Mouse (Mus musculus) intestine, embryonic 14.5 days (tissue): ENCODE measurements around the gene Fn3krp. TPM values are rescaled to one million over a fixed set of nuclear protein-coding genes. Genes with fewer than 3 reads are reported as not detected.
A peak's percentile ranks its signal among the peaks of the same experiment; 100 is the strongest.

Experiments used
- ATAC-seq: fragments of 200-750 bp; cut with Nextera tagmentation; replicated peaks from 2 replicates; pipeline ENCODE4 v1.8.0; 2017; ENCODE audit warnings: low read depth, moderate number of reproducible peaks, moderate TSS enrichment, moderate library complexity; ENCODE audit not compliant: low FRiP score, low TSS enrichment
- DNase-seq: peaks from one replicate; pipeline ENCODE4 v3.0.0-alpha.2; 2018; ENCODE audit warnings: low spot score
- H3K27ac ChIP-seq: fragments of 300-500 bp; sonication (generic); 2 replicates; pipeline ENCODE4 v1.5.1; 2014; ENCODE audit warnings: low read depth, mild to moderate bottlenecking, control low read depth
- H3K27me3 ChIP-seq: fragments of 300-500 bp; sonication (generic); replicated peaks from 2 replicates; pipeline ENCODE4 v1.6.1; 2014; ENCODE audit warnings: low read length, control low read depth; ENCODE audit not compliant: control insufficient read depth, insufficient read depth
- H3K36me3 ChIP-seq: fragments of 300-500 bp; sonication (generic); 2 replicates; pipeline ENCODE4 v1.6.1; 2014; ENCODE audit warnings: low read length, control low read depth; ENCODE audit not compliant: control insufficient read depth, insufficient read depth
- H3K4me1 ChIP-seq: fragments of 300-500 bp; sonication (generic); replicated peaks from 2 replicates; pipeline ENCODE4 v1.6.1; 2014; ENCODE audit warnings: low read length, control low read depth, mixed read lengths; ENCODE audit not compliant: control insufficient read depth, insufficient read depth
- H3K4me2 ChIP-seq: fragments of 300-500 bp; sonication (generic); 2 replicates; pipeline ENCODE4 v1.6.1; 2014; ENCODE audit warnings: low read length
- H3K4me3 ChIP-seq: fragments of 300-500 bp; sonication (generic); 2 replicates; pipeline ENCODE4 v1.5.1; 2014; ENCODE audit warnings: low read depth, low read length, control low read depth, mixed read lengths
- H3K9ac ChIP-seq: fragments of 300-500 bp; sonication (generic); 2 replicates; pipeline ENCODE4 v1.6.1; 2014; ENCODE audit warnings: mild to moderate bottlenecking, low read length
- H3K9me3 ChIP-seq: fragments of 300-500 bp; sonication (generic); 2 replicates; pipeline ENCODE4 v1.6.1; 2016; ENCODE audit warnings: low read length, control low read depth; ENCODE audit not compliant: control insufficient read depth
- WGBS: fragments of 180-500 bp; shearing (Covaris S2); extraction: QIAGEN DNeasy Blood & Tissue Kit; methylation state at CpG from one replicate; pipeline ENCODE4 v1.1.7; 2014; 5-methylcytosine and 5-hydroxymethylcytosine counted together
- polyA plus RNA-seq: library from polyadenylated mRNA; unstranded; fragments of >200 nt; fragmentation: Nextera tagmentation; extraction: Ambion mirVana; gene quantifications from 2 replicates; pipeline ENCODE4 v1.2.1, GENCODE M21; 2014

The Fn3krp gene
- 4.5 and 5.3 TPM in 2 replicates for polyA plus RNA-seq

DNA sequence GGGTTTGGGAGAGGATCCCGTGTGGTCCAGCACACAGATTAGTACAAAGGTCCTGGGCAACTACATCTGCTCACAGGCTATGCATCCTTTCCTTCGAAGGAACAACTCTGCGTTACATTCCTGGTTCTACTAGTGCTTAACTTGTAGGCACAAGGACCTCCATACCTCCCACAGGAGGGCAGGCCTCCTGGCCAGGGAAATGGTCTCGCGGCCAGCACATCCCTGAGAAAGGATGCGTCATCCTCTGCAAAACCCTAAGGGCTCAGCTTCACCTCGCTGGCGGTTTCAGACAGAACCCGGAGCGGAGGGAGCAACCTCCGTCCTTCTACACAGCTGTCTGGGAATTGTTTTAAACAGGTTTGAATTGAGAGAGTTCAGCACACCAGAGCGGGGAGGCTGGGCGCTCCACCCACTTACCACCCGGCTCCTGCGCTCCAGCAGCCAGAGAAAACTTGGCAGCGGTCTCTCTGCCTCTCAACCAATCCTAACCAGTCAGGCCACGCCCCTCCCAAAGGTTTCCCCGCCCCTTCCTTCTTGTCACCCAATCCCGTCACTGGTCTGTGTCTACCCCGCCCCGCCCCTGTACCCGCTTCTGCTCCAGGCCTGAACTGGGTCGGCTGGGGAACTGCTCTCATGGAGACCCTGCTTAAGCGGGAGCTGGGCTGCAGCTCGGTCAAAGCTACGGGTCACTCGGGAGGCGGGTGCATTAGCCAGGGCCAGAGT is at the start of gene Fn3krp:
Fn3krp (plus strand) TSS at position 572 of the 723 bp plus-strand sequence.
- Histone ChIP-seq H3K9me3 (no peaks in the 10 kb centered on the region), H3K9ac (peak within 1 kb of the TSS; percentile 49), H3K4me1 (peaks cover 11% of the 10 kb centered on the region), H3K27ac (peak within 1 kb of the TSS; percentile 72), H3K4me3 (peak within 1 kb of the TSS; percentile 65), H3K27me3 (no peaks in the 10 kb centered on the region), H3K4me2 (peak within 1 kb of the TSS; percentile 85), H3K36me3 (0 out of 2 replicates have a peak, but pooled peaks cover 4% of the 10 kb centered on the region)
- peak; percentile 98 for ATAC-seq
- WGBS = 2% methylated on average over 28 of the region's 28 CpGs
- DNase-seq = peak; percentile 100

DNA sequence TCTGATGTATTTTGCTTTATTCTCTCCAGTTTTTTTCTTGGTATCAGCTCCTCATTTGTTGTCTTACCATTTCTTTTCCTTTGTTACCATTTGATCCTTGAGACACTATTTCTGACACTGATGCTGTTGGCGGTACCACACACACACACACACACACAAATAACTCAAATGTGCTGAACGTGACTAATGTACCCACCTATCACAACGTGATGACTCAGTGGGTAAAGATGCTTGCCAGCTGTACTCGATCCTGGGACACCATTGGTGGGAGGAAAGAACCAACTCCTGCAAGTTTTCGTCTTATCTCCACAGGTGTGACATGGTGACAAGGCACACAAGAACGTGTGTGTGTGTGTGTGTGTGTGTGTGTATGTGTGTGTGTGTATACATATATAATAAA is 47.9 kb upstream of the Fn3krp start:
- Histone ChIP-seq H3K9me3 (no peaks in the 10 kb centered on the region), H3K27me3 (no peaks in the 10 kb centered on the region), H3K4me1 (no peaks in the 10 kb centered on the region), H3K36me3 (no peaks in the 10 kb centered on the region), H3K27ac (no peak overlapping the region), H3K9ac (no peak overlapping the region), H3K4me2 (no peak overlapping the region), H3K4me3 (no peak overlapping the region)
- ATAC-seq = no peak
- 63% methylated on average over 6 of the region's 6 CpGs for WGBS
- no peak for DNase-seq

DNA sequence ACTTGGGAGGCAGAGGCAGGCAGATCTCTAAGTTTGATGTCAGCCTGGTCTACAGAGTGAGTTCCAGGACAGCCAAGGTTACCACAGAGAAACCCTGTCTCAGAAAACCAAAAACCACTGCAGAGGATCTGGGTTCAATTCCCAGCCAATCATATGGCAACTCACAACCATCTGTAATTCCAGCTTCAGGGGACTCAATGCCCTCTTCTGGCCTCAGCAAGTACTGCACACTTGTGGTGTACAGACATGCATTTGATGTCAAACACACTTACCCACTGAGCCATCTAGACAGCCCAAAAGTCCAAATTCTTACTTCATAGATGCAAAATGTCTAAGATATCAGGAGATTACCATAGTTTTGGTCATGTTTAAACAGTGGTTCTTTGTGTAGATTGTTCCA is 42.6 kb upstream of the Fn3krp start:
- no peaks in the 10 kb centered on the region for H3K27me3 ChIP-seq
- H3K9ac ChIP-seq = no peak overlapping the region
- no peaks in the 10 kb centered on the region for H3K4me1 ChIP-seq
- H3K4me3 ChIP-seq = no peak overlapping the region
- no peaks in the 10 kb centered on the region; the same call in 1 of the 2 replicates for H3K9me3 ChIP-seq
- DNase-seq = no peak
- no peaks in the 10 kb centered on the region for H3K36me3 ChIP-seq
- ATAC-seq = no peak
- no peak overlapping the region for H3K4me2 ChIP-seq
- no peak overlapping the region for H3K27ac ChIP-seq

DNA sequence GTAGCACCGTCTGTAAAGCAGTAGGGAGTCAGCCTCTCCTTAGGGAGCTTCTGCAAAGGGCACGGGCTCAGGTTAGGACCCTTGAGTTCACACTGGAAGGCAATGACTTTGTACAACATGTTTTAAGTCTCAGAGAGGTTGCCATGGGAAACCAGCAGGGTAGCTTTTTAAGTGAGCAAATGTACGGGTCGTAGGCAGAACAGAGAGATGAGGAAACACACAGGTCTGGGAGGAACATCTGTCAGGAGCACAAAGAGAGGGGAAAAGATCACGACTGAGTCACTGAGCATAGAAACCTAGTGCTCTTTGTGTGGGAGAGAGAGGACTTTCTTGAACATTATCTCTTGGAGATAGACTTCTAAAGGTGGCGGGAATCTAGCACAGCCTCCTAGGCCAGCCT is 40.9 kb upstream of the Fn3krp start:
- no peak overlapping the region for H3K4me2 ChIP-seq
- ATAC-seq (no peak), DNase-seq (no peak)
- H3K4me3 ChIP-seq = no peak overlapping the region
- WGBS = 60% methylated on average over 6 of the region's 6 CpGs
- no peaks in the 10 kb centered on the region for H3K36me3 ChIP-seq
- no peaks in the 10 kb centered on the region for H3K27me3 ChIP-seq
- H3K4me1 ChIP-seq = no peaks in the 10 kb centered on the region
- no peaks in the 10 kb centered on the region; the same call in 1 of the 2 replicates for H3K9me3 ChIP-seq
- H3K27ac ChIP-seq = no peak overlapping the region
- H3K9ac ChIP-seq = no peak overlapping the region

DNA sequence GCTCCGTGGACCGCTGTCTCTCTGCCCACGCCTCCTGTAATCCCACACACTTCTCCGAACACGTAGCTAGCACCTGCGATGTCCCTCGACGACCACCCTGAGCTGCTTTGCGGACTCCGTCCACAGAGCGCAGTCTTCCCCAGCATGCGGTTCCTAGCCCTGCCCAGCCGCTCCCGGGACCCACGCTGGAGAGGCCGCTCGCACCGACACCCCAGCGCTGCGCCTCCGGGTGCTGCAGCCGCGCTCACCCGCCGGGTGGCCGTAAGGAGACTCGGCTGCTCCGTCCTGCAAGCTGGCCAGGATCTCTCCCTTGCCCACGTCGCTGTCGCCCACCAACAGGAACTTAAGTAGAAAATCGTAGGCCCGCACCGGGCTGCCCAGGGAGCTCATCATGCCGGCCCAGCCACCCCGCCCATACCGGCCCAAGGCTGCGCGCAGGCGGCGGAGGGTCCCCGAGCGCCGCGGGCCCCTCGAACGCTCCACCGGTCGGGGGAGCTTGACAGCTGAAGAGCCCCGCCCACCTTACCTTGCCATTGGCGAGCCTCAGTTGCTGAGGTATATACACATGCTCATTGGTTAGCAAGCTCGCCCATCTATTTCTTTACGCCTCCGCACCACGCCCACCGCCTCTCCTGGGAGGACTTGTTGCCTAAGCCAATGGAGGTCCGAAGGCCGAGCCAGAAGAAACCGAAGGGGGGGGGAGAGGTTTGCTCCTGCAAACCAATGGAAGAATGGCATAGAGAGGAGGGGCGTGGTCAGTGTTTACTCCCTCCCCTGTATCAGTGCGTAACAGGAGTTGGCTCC is 33.2 kb upstream of the Fn3krp start, which contains the start of gene Rab40b:
Rab40b (minus strand) TSS at position 502 of the 804 bp plus-strand sequence.
- Histone ChIP-seq H3K4me3 (peak within 1 kb of the TSS; percentile 70), H3K4me1 (no peaks in the 10 kb centered on the region), H3K36me3 (no peaks in the 10 kb centered on the region), H3K9me3 (no peaks in the 10 kb centered on the region), H3K27me3 (0 out of 2 replicates have a peak, but pooled peaks cover 3% of the 10 kb centered on the region), H3K9ac (peak within 1 kb of the TSS; percentile 51), H3K4me2 (peak within 1 kb of the TSS; percentile 78), H3K27ac (no peak within 1 kb of the TSS)
- ATAC-seq (peak; percentile 100), DNase-seq (peak; percentile 91)
- WGBS = under 1% methylated on average over 61 of the region's 61 CpGs

DNA sequence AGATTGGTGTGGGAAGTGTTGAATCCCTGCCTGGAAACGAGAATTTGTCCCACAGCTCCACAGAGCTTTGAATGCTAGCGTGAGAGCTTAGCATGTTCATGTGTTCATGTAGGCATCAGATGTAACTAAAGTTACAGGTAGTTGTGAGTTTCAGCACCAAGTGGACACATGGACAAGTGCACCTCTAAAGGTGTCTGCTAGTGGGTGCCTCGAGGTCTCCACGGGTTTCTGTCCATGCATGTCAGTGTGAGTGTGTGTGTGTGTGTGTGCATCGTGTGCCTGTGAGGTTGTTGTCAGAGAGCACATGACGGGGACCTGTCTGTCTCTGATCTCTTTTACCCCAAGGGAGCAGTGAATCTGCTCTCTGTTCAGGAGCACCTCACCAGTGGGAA is 32.7 kb upstream of the Fn3krp start:
- DNase-seq = no peak
- Histone ChIP-seq H3K9ac (no peak overlapping the region), H3K36me3 (no peaks in the 10 kb centered on the region), H3K4me2 (peak overlapping the region; percentile 78), H3K27ac (no peak overlapping the region), H3K9me3 (no peaks in the 10 kb centered on the region), H3K27me3 (0 out of 2 replicates have a peak, but pooled peaks cover 3% of the 10 kb centered on the region), H3K4me1 (no peaks in the 10 kb centered on the region), H3K4me3 (peak overlapping the region; percentile 70)
- 11% methylated on average over 6 of the region's 6 CpGs for WGBS
- ATAC-seq = peak; percentile 29

DNA sequence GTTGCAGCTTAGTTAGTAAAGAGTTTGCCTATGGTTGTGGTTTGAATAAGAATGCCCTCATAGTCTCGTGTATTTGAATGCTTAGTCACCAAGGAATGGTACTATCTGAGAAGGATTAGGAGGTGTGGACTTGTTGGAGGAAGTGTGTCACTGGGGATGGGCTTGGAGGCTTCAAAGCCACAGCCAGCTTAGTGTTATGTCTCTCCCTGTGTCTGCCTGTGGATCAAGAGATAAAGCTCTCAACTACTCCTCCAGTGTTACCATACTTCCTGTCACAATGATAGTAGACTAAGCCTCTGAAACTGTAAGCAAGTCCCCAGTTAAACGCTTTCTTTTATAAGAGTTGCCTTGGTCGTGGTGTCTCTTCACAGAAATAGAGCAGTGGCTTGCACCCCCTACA is 30.4 kb upstream of the Fn3krp start:
- ATAC-seq (no peak), DNase-seq (no peak)
- no peak overlapping the region for H3K4me2 ChIP-seq
- no peaks in the 10 kb centered on the region for H3K9me3 ChIP-seq
- H3K27me3 ChIP-seq = 0 out of 2 replicates have a peak, but pooled peaks cover 3% of the 10 kb centered on the region
- no peaks in the 10 kb centered on the region for H3K4me1 ChIP-seq
- 69% methylated on average over 3 of the region's 3 CpGs for WGBS
- no peak overlapping the region for H3K27ac ChIP-seq
- no peak overlapping the region for H3K4me3 ChIP-seq
- no peak overlapping the region for H3K9ac ChIP-seq
- H3K36me3 ChIP-seq = no peaks in the 10 kb centered on the region

DNA sequence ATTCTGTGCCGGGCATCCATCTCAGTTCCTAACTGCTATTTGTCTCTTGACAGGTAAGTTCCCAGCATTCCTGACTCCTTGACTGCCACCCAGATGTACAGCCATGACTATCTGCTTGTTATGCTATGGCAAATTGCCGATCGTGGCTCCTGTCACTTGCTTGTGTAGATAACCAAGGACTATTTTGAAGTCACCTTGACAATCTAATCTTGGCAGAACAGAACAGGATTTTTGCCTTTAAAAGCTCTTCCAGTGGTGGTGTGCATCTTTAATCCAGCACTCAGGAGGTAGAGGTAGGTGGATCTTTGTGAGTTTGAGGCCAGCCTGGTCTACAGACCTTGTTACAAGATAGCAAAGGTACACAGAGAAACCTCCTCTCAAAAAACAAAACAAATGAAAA is 28.8 kb upstream of the Fn3krp start:
- no peak for DNase-seq
- WGBS = 86% methylated on average over 3 of the region's 3 CpGs
- no peaks in the 10 kb centered on the region for H3K27me3 ChIP-seq
- H3K36me3 ChIP-seq = no peaks in the 10 kb centered on the region
- no peak overlapping the region for H3K4me2 ChIP-seq
- H3K27ac ChIP-seq = no peak overlapping the region
- H3K4me1 ChIP-seq = no peaks in the 10 kb centered on the region
- no peak for ATAC-seq
- no peaks in the 10 kb centered on the region for H3K9me3 ChIP-seq
- no peak overlapping the region for H3K4me3 ChIP-seq
- no peak overlapping the region for H3K9ac ChIP-seq
